Mouse (Mus musculus) spleen, postnatal 36 days (tissue): ENCODE data around the gene Unc5b.

Source experiments
- DNase-seq, 2 experiments: peaks; one replicate each; pipeline ENCODE4 v3.0.0; 2022; ENCODE audit warnings: low spot score in 2 of 2, mixed read lengths in 1 of 2

Gene Unc5b

GRCm38 (mm10) chr10:60800295-60801167, 30.9 kb downstream of the Unc5b start:
- no peak for DNase-seq

GRCm38 (mm10) chr10:60797682-60798422, 33.5 kb downstream of the Unc5b start:
- DNase-seq = no peak

DNA sequence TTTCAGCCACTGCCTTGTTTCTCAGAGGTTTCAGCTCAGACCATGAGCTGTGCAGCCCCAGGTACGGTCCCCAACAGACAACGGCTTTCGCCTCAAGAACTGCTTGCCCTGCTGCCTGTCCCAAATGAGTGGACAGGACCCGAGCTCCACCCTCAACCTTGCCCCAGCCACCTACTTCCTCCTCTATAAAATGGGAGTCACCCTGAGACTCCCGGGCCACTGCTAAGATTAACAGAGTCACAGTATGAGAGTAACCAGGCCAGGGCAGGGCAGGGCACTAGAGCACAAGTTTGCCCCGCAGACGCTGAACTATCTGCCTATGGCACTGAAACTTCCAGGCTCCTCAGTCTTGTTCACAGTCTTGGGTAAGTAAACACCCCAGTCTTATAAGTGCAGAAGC, 34.9 kb downstream of the Unc5b start:
- no peak for DNase-seq

- DNase-seq = no peak
Observed at GRCm38 (mm10) chr10:60796028-60796427, 35.4 kb downstream of the Unc5b start.

GRCm38 (mm10) chr10:60794792-60795191, 36.6 kb downstream of the Unc5b start:
- no peak for DNase-seq

GRCm38 (mm10) chr10:60794374-60794773, 37.0 kb downstream of the Unc5b start:
- no peak for DNase-seq

DNA sequence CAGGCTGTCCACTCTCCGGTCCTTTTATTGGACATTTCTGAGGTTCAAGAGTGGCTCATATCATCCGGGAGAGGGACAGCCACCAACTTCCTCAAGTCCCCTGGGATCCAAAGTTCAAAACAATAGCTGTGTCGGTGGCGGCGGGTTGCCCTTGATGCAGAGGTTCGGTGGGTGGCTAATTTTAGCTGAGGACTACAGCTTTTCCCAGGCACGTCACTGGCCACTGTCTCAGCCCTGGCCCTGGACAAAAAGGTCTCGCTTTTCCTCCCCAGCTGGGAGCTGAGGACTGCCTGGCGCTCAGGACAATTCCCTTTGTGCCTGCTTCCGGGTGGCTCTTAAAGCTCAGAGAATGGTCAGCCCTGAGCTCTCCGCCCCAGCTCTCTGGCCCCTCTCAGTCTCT, 38.5 kb downstream of the Unc5b start:
- DNase-seq = no peak

GRCm38 (mm10) chr10:60792365-60792764, 39.0 kb downstream of the Unc5b start:
- no peak for DNase-seq

GRCm38 (mm10) chr10:60790912-60791311, 40.5 kb downstream of the Unc5b start:
- DNase-seq = no peak

- no peak for DNase-seq
Observed at GRCm38 (mm10) chr10:60787303-60788074, 43.9 kb downstream of the Unc5b start.

DNA sequence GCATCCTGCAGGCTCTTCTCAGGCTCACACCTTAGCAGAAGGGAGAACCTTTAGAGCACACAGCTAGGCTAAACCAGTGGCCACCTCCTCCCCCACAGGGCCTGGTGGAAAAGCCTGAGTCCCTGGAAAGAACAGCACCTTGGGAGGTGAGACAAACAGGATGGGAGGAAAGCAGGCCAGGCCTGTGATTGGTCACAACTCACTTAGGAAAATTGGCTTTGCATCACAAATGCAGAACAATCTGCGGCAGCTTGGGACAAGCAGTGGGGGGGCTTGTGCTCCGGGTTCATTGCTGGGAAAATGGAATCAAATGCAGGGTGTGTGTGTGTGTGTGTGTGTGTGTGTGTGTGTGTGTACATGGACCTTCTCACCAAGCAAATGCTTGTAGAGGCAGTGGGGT, 47.8 kb downstream of the Unc5b start:
- DNase-seq = no peak

DNA sequence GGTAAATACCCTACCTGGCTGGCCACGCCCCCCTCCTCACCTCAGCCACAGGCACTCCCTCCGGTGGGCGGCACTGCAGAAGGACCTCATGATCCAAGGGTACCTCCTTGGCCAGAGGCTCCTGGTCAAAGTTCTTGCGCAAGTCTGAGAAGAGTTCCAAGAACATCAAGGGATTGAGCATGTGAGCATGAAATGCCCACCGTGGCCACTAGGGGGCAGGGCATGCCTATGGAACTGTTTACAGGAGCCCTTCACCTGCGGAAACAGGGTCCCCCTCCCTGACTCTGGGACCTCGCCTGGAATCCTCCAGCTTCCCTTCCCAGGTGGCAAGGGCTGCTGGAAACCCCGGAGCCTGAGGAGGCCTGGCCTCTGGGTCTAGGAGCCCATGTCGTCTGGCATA, 51.8 kb downstream of the Unc5b start:
- peak; percentile 12 to 17 for DNase-seq

- DNase-seq = no peak
Observed at GRCm38 (mm10) chr10:60778542-60778941, 52.8 kb downstream of the Unc5b start.

DNA sequence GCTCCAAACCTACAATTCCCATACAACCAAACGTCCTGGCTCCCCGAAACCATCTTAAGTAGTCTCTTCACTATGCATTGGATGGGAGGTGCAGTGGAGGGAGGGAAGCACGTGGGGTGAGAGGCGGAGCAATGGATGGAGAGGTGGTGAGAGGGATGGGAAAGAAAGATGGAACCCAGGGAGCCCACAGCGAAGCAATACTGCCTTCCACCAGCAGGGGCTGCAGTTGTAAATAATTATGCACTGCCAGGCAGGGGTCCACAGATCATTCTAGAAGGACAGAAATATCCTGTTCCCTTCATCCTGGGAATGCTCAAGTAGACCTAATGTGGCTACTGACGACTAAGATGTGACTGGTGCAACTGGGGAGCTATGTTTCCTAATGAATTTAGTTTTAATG, 55.9 kb downstream of the Unc5b start:
- no peak for DNase-seq

DNA sequence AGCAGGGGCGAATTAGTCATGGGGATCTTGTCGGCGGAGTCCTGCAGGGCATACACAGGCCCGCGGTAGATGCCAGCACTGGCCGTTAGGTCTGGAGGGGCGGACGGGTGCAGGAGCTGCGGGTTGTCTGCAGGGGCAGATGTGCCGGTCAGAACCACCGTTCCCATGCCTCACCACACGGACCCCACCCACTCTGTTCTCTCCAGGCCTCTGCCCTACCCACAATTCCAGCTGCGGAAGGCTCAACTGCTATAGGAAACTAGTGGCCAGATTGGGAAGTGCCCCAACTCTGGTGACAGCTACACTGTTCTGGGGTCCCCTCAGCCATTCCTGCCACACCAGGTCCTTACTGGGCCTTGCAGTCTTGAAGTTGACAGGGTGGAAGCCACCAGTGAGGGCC, 56.8 kb downstream of the Unc5b start:
- no peak for DNase-seq

DNA sequence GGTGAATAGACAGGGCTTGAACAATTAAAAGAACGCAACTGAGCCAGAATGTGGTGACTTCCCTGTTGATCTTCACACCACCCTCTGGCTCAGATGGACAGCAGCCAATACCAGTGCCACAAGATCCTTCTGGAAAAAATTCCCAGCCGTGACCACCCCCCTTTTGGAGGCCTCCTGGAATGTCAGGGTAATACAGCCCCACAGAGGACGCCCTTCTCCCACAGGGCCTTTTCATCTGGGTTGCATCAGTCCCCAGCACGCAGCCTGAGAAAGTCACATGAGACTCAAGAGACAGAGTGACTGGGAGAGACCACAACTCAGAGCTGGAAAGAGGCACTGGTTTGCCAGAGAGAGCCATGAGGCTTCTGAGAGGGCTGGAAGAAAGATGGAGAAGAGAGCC, 60.5 kb downstream of the Unc5b start:
- no peak for DNase-seq

GRCm38 (mm10) chr10:60768614-60769013, 62.8 kb downstream of the Unc5b start:
- DNase-seq = no peak

DNA sequence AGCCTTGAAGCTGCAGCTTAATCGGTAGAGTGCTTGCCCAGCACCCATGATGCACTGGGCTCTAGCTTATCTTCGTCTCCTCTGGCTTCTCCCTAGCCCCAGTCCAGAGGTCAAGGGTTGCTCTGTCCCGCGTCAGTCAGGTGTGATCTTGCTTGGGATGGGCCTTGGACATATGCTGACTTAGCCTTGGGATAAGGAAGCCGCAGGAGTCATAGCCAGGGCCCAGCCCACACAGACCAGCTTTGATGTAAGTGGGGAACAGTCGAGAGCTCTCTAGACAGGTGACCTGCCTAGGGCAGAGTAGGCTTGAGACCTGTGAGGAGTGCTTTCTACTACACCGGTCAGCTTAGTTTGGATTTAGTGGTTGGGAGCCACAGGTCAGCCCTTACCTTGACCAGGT, 64.0 kb downstream of the Unc5b start:
- no peak for DNase-seq

GRCm38 (mm10) chr10:60762126-60762525, 69.3 kb downstream of the Unc5b start:
- DNase-seq = no peak

DNA sequence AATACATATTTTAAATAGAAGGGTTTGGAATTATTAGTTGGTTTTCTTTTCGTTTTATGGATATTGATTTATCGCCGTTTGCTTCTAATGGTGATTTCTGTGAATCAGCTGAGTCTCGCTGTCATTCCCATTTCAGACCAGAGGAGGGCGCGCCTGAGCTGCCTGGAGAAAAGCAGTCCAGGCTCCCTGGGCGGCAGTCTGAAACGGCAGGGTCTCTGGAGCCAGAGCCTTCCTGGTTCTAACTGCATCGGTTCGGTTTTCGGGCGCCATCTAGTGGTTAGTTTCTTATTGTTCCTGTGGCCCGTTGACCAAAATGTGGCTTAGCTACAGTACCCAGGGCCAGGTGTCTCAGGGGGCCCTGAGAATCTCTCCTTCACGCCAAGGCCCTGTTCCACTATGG, 71.0 kb downstream of the Unc5b start:
- peak; percentile 86 to 88 for DNase-seq

DNA sequence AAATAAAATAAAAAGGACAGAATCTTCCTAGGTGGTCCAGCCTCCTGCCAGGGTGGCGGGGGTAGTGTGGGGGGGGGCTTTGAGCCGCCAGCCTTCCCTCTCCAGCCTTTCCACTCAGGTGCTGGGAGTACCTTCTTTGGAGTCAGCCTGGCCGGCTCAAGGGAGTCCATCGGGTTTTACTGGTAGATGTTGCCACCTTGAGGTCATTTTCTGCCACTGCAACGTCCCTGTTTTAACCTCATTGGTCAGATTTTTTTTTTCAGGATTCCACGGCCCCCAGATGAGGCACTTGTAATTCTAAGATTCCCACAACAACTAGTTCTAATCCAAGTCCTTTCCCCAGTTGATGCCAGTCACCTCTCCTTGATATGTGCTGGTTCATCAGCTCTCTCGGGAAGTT, 74.4 kb downstream of the Unc5b start:
- DNase-seq = peak; percentile 44 to 61

DNA sequence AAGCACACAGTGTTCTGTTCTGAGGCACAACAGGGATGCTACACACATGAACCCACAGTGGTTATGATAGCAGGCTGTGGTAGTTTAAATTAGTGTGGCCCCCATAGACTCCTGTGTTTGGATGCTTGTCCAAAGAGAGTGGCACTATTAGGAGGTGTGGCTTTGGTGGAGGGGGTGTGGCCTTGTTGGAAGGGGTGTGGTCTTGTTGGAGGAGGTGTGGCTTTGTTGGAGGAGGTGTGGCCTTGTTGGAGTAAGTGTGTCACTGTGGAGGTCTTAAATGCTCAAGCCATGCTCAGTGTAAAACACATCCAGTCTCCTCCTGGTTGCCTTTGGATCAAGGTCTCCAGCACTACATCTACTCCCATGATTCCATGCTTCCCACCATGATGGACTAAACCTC, 75.2 kb downstream of the Unc5b start:
- no peak for DNase-seq
